Mouse (Mus musculus) embryonic facial prominence, embryonic 12.5 days (tissue): ENCODE measurements around the gene Arhgef7. TPM values are rescaled to one million over a fixed set of nuclear protein-coding genes. Genes with fewer than 3 reads are reported as not detected.
A peak's percentile ranks its signal among the peaks of the same experiment; 100 is the strongest.

Source experiments
- ATAC-seq: fragments of 200-750 bp; cut with Nextera tagmentation; 2 replicates; pipeline ENCODE4 v1.8.0; 2017; ENCODE audit not compliant: insufficient number of reproducible peaks, insufficient read depth, low FRiP score, low TSS enrichment
- H3K27ac ChIP-seq: fragments of 300-500 bp; sonication (generic); 2 replicates; pipeline ENCODE4 v1.5.1; 2016; ENCODE audit warnings: mild to moderate bottlenecking
- H3K27me3 ChIP-seq: fragments of 300-500 bp; sonication (generic); 2 replicates; pipeline ENCODE4 v1.6.1; 2016; ENCODE audit warnings: mild to moderate bottlenecking, moderate library complexity
- H3K36me3 ChIP-seq: fragments of 300-500 bp; sonication (generic); 2 replicates; pipeline ENCODE4 v1.6.1; 2016; ENCODE audit warnings: mild to moderate bottlenecking
- H3K4me1 ChIP-seq: fragments of 300-500 bp; sonication (generic); 2 replicates; pipeline ENCODE4 v1.6.1; 2016
- H3K4me2 ChIP-seq: fragments of 300-500 bp; sonication (generic); replicated peaks from 2 replicates; pipeline ENCODE4 v1.6.1; 2016; ENCODE audit warnings: mild to moderate bottlenecking, moderate library complexity
- H3K4me3 ChIP-seq: fragments of 300-500 bp; sonication (generic); 2 replicates; pipeline ENCODE4 v1.5.1; 2016; ENCODE audit warnings: mild to moderate bottlenecking
- H3K9ac ChIP-seq: fragments of 300-500 bp; sonication (generic); 2 replicates; pipeline ENCODE4 v1.6.1; 2016; ENCODE audit warnings: mild to moderate bottlenecking, moderate library complexity
- H3K9me3 ChIP-seq: fragments of 300-500 bp; sonication (generic); 2 replicates; pipeline ENCODE4 v1.6.1; 2016; ENCODE audit warnings: mild to moderate bottlenecking, moderate library complexity
- WGBS: fragments of 180-500 bp; shearing (Covaris S2); methylation state at CpG from one replicate; pipeline ENCODE4 v1.1.7; 2016; 5-methylcytosine and 5-hydroxymethylcytosine counted together
- polyA plus RNA-seq: library from polyadenylated mRNA; unstranded; fragments of >200 nt; fragmentation: Nextera tagmentation; extraction: Ambion mirVana; gene quantifications from 2 replicates; pipeline ENCODE4 v1.2.1, GENCODE M21; 2016

Arhgef7 gene
- polyA plus RNA-seq, 1 experiment from 2014 or later: 55.0 TPM

DNA sequence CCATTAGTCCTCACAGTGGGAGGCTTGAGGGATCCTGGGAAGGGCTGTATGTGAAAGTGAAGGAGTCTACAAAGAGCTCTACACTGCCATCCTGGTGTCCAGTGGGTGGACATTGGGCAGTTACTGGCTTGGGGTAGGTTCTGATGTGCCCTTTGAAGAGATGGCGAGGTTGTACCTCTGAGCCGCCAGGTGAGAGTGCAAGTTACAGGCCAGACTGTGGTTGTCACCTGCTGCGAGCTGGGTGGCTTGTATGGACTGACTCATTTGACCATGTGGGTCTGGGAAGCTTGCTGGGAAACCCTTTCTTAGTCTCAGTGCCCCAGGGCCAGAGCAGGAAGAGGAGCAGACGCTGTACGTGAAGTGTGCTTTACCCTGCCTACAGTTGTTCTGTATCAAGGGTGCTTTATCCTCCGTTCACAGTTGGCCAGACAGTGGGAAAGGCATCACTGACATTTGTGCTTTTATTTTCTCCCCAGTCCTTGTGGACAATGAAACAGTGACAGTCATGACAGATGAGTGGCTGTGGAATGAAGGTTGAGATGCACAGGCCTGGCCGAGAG is 43.1 kb downstream of the Arhgef7 start:
- ATAC-seq: no peak
- H3K4me2 ChIP-seq: no peak overlapping the region
- no peak overlapping the region for H3K27ac ChIP-seq
- 72% methylated on average over 7 of the region's 7 CpGs for WGBS
- H3K9ac ChIP-seq: no peak overlapping the region
- H3K36me3 ChIP-seq: peaks cover 6% of the 10 kb centered on the region; the same call in 1 of the 2 replicates
- no peaks in the 10 kb centered on the region for H3K9me3 ChIP-seq
- no peaks in the 10 kb centered on the region for H3K27me3 ChIP-seq
- H3K4me1 ChIP-seq: peaks cover 22% of the 10 kb centered on the region
- no peak overlapping the region for H3K4me3 ChIP-seq

GRCm38 (mm10) chr8:11771608-11772007 is 44.1 kb downstream of the Arhgef7 start:
- Histone ChIP-seq H3K36me3 (peaks cover 6% of the 10 kb centered on the region; the same call in 1 of the 2 replicates), H3K4me3 (no peak overlapping the region), H3K27me3 (no peaks in the 10 kb centered on the region), H3K9ac (no peak overlapping the region), H3K4me1 (peaks cover 22% of the 10 kb centered on the region), H3K4me2 (no peak overlapping the region), H3K27ac (no peak overlapping the region), H3K9me3 (no peaks in the 10 kb centered on the region)
- 94% methylated on average over 5 of the region's 5 CpGs for WGBS
- no peak for ATAC-seq

DNA sequence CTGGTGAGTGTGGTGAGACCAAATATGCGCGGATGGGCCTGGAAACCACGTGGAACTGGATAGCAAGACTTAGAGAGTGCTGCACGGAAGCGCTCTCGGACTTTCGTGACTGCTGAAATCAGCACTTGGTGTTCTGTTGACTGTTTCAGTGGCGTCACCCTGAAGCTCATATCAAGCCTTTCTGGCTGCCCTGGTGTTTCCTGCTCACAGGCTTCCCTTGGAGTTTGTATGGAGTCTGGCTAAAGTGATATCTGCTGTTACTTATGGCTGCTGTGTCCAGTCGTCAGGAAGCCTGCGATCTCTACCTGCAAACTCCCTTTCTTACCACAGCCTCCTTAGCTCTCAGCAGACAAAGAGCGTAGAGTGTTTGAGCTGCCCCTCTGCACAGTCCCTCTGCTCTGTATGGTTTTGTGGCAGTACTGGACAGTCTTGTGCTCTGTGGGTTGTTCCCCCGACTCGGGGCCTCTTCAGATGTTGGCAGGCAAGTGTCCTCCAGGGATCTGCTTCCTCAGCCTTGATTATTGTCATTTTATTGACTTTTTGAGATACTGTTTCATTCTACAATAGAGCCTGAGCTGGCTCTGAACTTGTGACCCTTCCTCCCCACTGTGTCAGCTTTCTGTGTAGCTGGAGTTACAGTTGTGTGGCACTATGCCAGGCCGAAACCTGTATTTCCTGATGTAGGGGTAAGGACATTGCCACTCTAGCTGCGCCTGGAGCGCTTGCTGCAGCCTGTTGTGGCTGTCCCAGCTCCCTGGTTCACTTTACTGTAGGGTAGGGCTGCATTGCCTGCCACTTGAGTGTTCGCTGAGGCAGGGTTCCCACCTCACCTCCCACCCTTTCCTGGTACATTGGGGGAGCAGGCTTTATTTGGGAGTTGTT is 46.9 kb downstream of the Arhgef7 start:
- no peaks in the 10 kb centered on the region for H3K9me3 ChIP-seq
- H3K9ac ChIP-seq: no peak overlapping the region
- no peak overlapping the region for H3K4me3 ChIP-seq
- no peak overlapping the region for H3K4me2 ChIP-seq
- H3K4me1 ChIP-seq: peaks cover 26% of the 10 kb centered on the region
- no peaks in the 10 kb centered on the region for H3K36me3 ChIP-seq
- H3K27ac ChIP-seq: peak overlapping the region; percentile 33; the same call in 1 of the 2 replicates
- H3K27me3 ChIP-seq: no peaks in the 10 kb centered on the region
- no peak for ATAC-seq
- 75% methylated on average over 17 of the region's 17 CpGs for WGBS

GRCm38 (mm10) chr8:11775889-11776288 is 48.4 kb downstream of the Arhgef7 start:
- ATAC-seq: no peak
- Histone ChIP-seq H3K9ac (no peak overlapping the region), H3K36me3 (no peaks in the 10 kb centered on the region), H3K27me3 (no peaks in the 10 kb centered on the region), H3K4me1 (peaks cover 26% of the 10 kb centered on the region), H3K4me3 (no peak overlapping the region), H3K27ac (no peak overlapping the region), H3K4me2 (no peak overlapping the region), H3K9me3 (no peaks in the 10 kb centered on the region)
- 71% methylated on average over 7 of the region's 7 CpGs for WGBS

GRCm38 (mm10) chr8:11776451-11777180 is 49.1 kb downstream of the Arhgef7 start:
- no peak overlapping the region for H3K9ac ChIP-seq
- WGBS: 93% methylated on average over 8 of the region's 8 CpGs

GRCm38 (mm10) chr8:11777201-11777600 is 49.7 kb downstream of the Arhgef7 start:
- Histone ChIP-seq H3K4me1 (peaks cover 26% of the 10 kb centered on the region), H3K9ac (no peak overlapping the region), H3K36me3 (peaks cover 8% of the 10 kb centered on the region), H3K4me2 (no peak overlapping the region), H3K27me3 (no peaks in the 10 kb centered on the region), H3K9me3 (no peaks in the 10 kb centered on the region), H3K4me3 (no peak overlapping the region), H3K27ac (no peak overlapping the region)
- 73% methylated on average over 10 of the region's 10 CpGs for WGBS
- no peak for ATAC-seq

More at GRCm38 (mm10) chr8:11776451-11777180, 49.1 kb downstream of the Arhgef7 start:
- no peak overlapping the region for H3K27ac ChIP-seq
- peaks cover 26% of the 10 kb centered on the region for H3K4me1 ChIP-seq
- 0 out of 2 replicates have a peak, but pooled peaks cover 3% of the 10 kb centered on the region for H3K36me3 ChIP-seq
- no peak overlapping the region for H3K4me3 ChIP-seq
- no peaks in the 10 kb centered on the region for H3K9me3 ChIP-seq
- no peak overlapping the region for H3K4me2 ChIP-seq
- H3K27me3 ChIP-seq: no peaks in the 10 kb centered on the region
- ATAC-seq: no peak

DNA sequence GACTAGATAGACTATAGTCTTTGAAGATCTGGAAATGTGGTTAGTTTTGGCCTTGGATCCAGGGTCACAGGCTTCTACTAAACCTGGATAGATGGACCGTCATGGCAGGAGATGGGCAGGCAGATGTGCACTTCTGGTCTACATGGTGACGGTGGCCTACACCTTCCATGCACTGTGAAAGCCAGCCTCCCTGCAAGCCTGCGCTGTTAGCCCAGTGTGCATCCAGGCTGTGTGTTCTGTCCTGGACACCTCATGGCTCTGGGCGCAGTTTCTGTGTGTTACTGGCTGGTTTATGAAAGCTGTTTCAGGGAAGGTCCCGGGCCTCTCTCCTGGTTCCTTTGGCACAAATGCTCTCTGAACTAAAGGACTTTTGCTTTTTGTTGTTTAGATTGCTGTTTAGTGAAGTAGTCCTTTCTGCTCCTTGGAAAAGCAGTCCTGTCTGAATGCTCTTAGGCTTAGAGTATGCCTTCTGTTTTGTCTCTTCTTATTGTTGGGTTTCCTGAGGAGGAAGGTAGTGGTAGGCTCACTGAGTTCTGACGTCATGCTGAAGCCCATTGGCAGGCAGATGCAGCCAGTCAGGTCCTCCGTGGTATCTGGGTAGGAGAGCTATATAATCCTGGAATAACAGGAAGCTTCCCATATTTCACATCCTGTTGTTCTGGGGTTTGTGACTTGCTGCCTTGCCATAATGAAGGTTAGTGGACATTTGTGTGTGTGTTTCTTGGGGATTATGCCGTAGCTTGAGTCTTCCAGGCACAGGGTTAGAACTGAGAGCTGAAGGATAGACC is 51.3 kb downstream of the Arhgef7 start:
- Histone ChIP-seq H3K9ac (no peak overlapping the region), H3K4me2 (no peak overlapping the region), H3K4me3 (no peak overlapping the region), H3K27me3 (no peaks in the 10 kb centered on the region), H3K4me1 (peaks cover 20% of the 10 kb centered on the region), H3K36me3 (peaks cover 21% of the 10 kb centered on the region), H3K9me3 (no peaks in the 10 kb centered on the region), H3K27ac (no peak overlapping the region)
- WGBS: 79% methylated on average over 8 of the region's 8 CpGs
- ATAC-seq: no peak

- no peaks in the 10 kb centered on the region for H3K27me3 ChIP-seq
- no peak overlapping the region for H3K27ac ChIP-seq
- peaks cover 8% of the 10 kb centered on the region for H3K4me1 ChIP-seq
- peaks cover 25% of the 10 kb centered on the region for H3K36me3 ChIP-seq
- H3K4me2 ChIP-seq: no peak overlapping the region
- WGBS: 78% methylated on average over 10 of the region's 10 CpGs
- H3K9me3 ChIP-seq: no peaks in the 10 kb centered on the region
- no peak overlapping the region for H3K4me3 ChIP-seq
- no peak for ATAC-seq
- H3K9ac ChIP-seq: no peak overlapping the region
Observed at GRCm38 (mm10) chr8:11779844-11780634, 52.5 kb downstream of the Arhgef7 start.

GRCm38 (mm10) chr8:11780641-11781040 is 53.1 kb downstream of the Arhgef7 start:
- Histone ChIP-seq H3K9me3 (no peaks in the 10 kb centered on the region), H3K36me3 (peaks cover 26% of the 10 kb centered on the region), H3K9ac (no peak overlapping the region), H3K27ac (no peak overlapping the region), H3K4me3 (no peak overlapping the region), H3K4me2 (no peak overlapping the region), H3K4me1 (peaks cover 4% of the 10 kb centered on the region; the same call in 1 of the 2 replicates), H3K27me3 (no peaks in the 10 kb centered on the region)
- 90% methylated on average over 4 of the region's 4 CpGs for WGBS
- ATAC-seq: no peak

DNA sequence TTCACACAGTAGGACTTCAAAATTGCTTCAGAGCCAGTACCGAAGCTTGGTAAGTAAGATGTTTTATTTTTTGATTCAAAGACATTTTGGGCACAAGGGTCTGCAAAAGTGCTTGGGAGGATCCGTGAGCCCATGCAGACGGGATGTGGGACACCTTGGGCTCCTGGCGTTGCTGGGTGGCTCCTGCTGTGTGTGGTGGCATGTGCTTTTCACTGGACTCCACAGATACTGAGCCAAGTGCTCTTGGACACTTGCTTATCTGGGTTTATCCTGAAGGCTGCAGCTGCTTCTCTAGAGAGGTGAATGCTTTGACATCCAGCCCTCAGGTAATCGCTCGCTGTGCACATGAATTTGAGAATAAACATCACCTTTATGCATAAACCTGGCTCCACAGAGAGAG is 55.1 kb downstream of the Arhgef7 start:
- no peak overlapping the region for H3K4me2 ChIP-seq
- WGBS: 92% methylated on average over 6 of the region's 6 CpGs
- no peak overlapping the region for H3K9ac ChIP-seq
- peaks cover 41% of the 10 kb centered on the region for H3K36me3 ChIP-seq
- H3K4me3 ChIP-seq: no peak overlapping the region
- no peaks in the 10 kb centered on the region for H3K27me3 ChIP-seq
- H3K27ac ChIP-seq: no peak overlapping the region
- H3K4me1 ChIP-seq: no peaks in the 10 kb centered on the region
- no peak for ATAC-seq
- no peaks in the 10 kb centered on the region for H3K9me3 ChIP-seq
